Mouse (Mus musculus) G1E (cell line): ENCODE results near the gene Sft2d2.

Experiments
- CTCF ChIP-seq: IDR thresholded peaks from 2 replicates; pipeline ENCODE4 v1.5.1; 2012; ENCODE audit warnings: low read depth, low read length, inconsistent platforms, mixed read lengths
- GATA1 ChIP-seq: IDR thresholded peaks from 2 replicates; pipeline ENCODE4 v1.6.1; 2012; ENCODE audit warnings: borderline replicate concordance, low read length, inconsistent platforms, mixed read lengths
- GATA2 ChIP-seq: IDR thresholded peaks from 2 replicates; pipeline ENCODE4 v1.6.1; 2012; ENCODE audit warnings: low read depth, low read length, inconsistent platforms, borderline replicate concordance
- POLR2AphosphoS5 ChIP-seq: IDR thresholded peaks from 2 replicates; pipeline ENCODE4 v1.6.1; 2012; ENCODE audit warnings: low read depth, low read length, inconsistent platforms; ENCODE audit not compliant: insufficient replicate concordance
- TAL1 ChIP-seq: conservative IDR thresholded peaks from 2 replicates; pipeline ENCODE4 v1.6.1; 2012; ENCODE audit warnings: low read depth, low read length, inconsistent platforms, mixed read lengths

GRCm38 (mm10) chr1:165195396-165195960, 1.2 kb upstream of the Sft2d2 start:
- TF ChIP-seq CTCF, result no peak
- TF ChIP-seq GATA2, result no peak
- TF ChIP-seq GATA1, result no peak
- no peak for TF ChIP-seq TAL1
- TF ChIP-seq POLR2AphosphoS5, result no peak
